Mouse (Mus musculus): ENCODE measurements at regions not wholly inside any gene's neighbourhood (a gene's known extent, or its start where the extent isn't known, plus 50 kb on each side); places are given as distances from the start of the nearest gene placed in this dataset.

GRCm38 (mm10) chr13:48383580-48384445 is 122.8 kb downstream of the Id4 start:
- no peaks in the 10 kb centered on the region for H3K36me3 ChIP-seq
- H3K4me3 ChIP-seq = no peak overlapping the region
- 78% methylated on average over 13 of the region's 13 CpGs for WGBS
- peaks cover 20% of the 10 kb centered on the region for H3K4me1 ChIP-seq
- DNase-seq (ENCODE audit: low spot score) = no peak
- H3K9me3 ChIP-seq (replicated peaks) = no peaks in the 10 kb centered on the region
- no peaks in the 10 kb centered on the region for H3K27me3 ChIP-seq (ENCODE audit: low read depth, poor library complexity, severe bottlenecking)
- H3K27ac ChIP-seq = no peak overlapping the region

- Histone ChIP-seq H3K4me1 (peaks cover 20% of the 10 kb centered on the region), H3K27me3 (ENCODE audit: low read depth, poor library complexity, severe bottlenecking) (no peaks in the 10 kb centered on the region), H3K36me3 (no peaks in the 10 kb centered on the region), H3K9me3 (replicated peaks) (no peaks in the 10 kb centered on the region), H3K4me3 (no peak overlapping the region), H3K27ac (no peak overlapping the region)
- 72% methylated on average over 11 of the region's 11 CpGs for WGBS
- no peak for DNase-seq (ENCODE audit: low spot score)
Measured at GRCm38 (mm10) chr13:48384901-48385300, 123.9 kb downstream of the Id4 start.

- no peaks in the 10 kb centered on the region for H3K4me1 ChIP-seq
- no peak for DNase-seq (ENCODE audit: low spot score)
Measured at GRCm38 (mm10) chr13:48391126-48391525, 122.1 kb downstream of the Zfp169 start.

DNA sequence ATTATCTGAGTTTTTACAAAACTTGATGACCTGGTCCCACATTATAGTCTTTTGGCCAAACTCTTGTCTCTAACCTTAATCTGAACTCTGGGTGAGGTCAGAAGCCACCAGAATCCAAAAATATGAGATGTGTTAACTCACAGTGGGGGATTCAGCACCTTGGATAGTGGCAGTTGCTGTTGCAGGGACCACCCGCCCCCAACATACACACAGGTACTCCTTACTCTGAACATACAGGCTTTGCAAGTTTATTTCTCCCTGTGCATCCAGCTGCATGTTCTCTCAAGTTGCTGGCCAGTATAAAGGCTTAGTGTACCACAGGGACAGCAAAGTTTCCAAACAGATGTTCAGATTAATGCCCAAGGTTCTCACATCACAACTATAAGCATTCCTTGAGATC is 115.5 kb downstream of the Zfp169 start:
- Histone ChIP-seq H3K4me3 (no peak overlapping the region), H3K27ac (no peak overlapping the region), H3K9me3 (replicated peaks) (no peaks in the 10 kb centered on the region), H3K27me3 (ENCODE audit: low read depth, poor library complexity, severe bottlenecking) (no peaks in the 10 kb centered on the region), H3K4me1 (no peaks in the 10 kb centered on the region), H3K36me3 (no peaks in the 10 kb centered on the region)
- 16% methylated on average over 1 of the region's 1 CpGs for WGBS
- DNase-seq (ENCODE audit: low spot score) = peak; percentile 58

More at GRCm38 (mm10) chr13:48391126-48391525, 122.1 kb downstream of the Zfp169 start:
- Histone ChIP-seq H3K27me3 (ENCODE audit: low read depth, poor library complexity, severe bottlenecking) (no peaks in the 10 kb centered on the region), H3K9me3 (replicated peaks) (no peaks in the 10 kb centered on the region), H3K27ac (no peak overlapping the region), H3K36me3 (no peaks in the 10 kb centered on the region), H3K4me3 (no peak overlapping the region)
- 85% methylated on average over 11 of the region's 11 CpGs for WGBS

DNA sequence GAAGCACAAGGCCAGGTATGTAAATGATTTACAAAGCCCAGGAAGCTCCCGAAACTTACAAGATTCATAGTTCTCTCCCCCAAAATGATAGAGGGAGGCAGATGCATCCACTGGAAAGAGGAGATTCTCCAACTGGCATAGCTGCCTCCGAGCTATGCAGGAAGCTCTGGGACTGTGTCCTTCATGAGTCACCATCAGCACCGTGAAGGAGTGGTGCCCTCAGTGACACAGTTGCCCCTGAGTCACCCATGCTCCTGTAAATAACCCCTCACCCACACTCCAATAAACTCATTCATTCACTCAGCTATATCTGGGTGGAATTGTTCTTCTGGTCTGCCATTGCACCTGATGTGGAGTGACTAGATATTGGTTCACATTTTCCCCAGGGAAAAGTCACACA is 114.6 kb downstream of the Zfp169 start:
- no peaks in the 10 kb centered on the region for H3K36me3 ChIP-seq
- no peak for DNase-seq (ENCODE audit: low spot score)
- H3K9me3 ChIP-seq (replicated peaks) = no peaks in the 10 kb centered on the region
- no peak overlapping the region for H3K4me3 ChIP-seq
- no peaks in the 10 kb centered on the region for H3K4me1 ChIP-seq
- no peaks in the 10 kb centered on the region for H3K27me3 ChIP-seq (ENCODE audit: low read depth, poor library complexity, severe bottlenecking)
- 91% methylated on average over 3 of the region's 3 CpGs for WGBS
- no peak overlapping the region for H3K27ac ChIP-seq

- Histone ChIP-seq H3K4me1 (0 out of 2 replicates have a peak, but pooled peaks cover 3% of the 10 kb centered on the region), H3K36me3 (no peaks in the 10 kb centered on the region), H3K9me3 (replicated peaks) (no peaks in the 10 kb centered on the region), H3K4me3 (no peak overlapping the region), H3K27me3 (ENCODE audit: low read depth, poor library complexity, severe bottlenecking) (no peaks in the 10 kb centered on the region), H3K27ac (no peak overlapping the region)
- 28% methylated on average over 5 of the region's 5 CpGs for WGBS
- DNase-seq (ENCODE audit: low spot score) = no peak
Measured at GRCm38 (mm10) chr13:48402316-48402715, 110.9 kb downstream of the Zfp169 start.

GRCm38 (mm10) chr13:48422438-48423329 is 90.6 kb downstream of the Zfp169 start:
- Histone ChIP-seq H3K27me3 (ENCODE audit: low read depth, poor library complexity, severe bottlenecking) (no peaks in the 10 kb centered on the region), H3K36me3 (no peaks in the 10 kb centered on the region), H3K9me3 (replicated peaks) (no peaks in the 10 kb centered on the region), H3K27ac (no peak overlapping the region), H3K4me3 (no peak overlapping the region), H3K4me1 (peaks cover 4% of the 10 kb centered on the region; the same call in 1 of the 2 replicates)
- DNase-seq (ENCODE audit: low spot score) = no peak
- WGBS = 64% methylated on average over 9 of the region's 9 CpGs

- H3K4me3 ChIP-seq = no peak overlapping the region
- peaks cover 4% of the 10 kb centered on the region; the same call in 1 of the 2 replicates for H3K4me1 ChIP-seq
- H3K27me3 ChIP-seq (ENCODE audit: low read depth, poor library complexity, severe bottlenecking) = no peaks in the 10 kb centered on the region
- no peak overlapping the region for H3K27ac ChIP-seq
- DNase-seq (ENCODE audit: low spot score) = no peak
- H3K36me3 ChIP-seq = no peaks in the 10 kb centered on the region
- no peaks in the 10 kb centered on the region for H3K9me3 ChIP-seq (replicated peaks)
- WGBS = 72% methylated on average over 5 of the region's 5 CpGs
Measured at GRCm38 (mm10) chr13:48426816-48427215, 86.4 kb downstream of the Zfp169 start.

GRCm38 (mm10) chr13:48436659-48437345 is 76.4 kb downstream of the Zfp169 start:
- no peak for DNase-seq (ENCODE audit: low spot score)
- H3K27ac ChIP-seq = no peak overlapping the region
- 76% methylated on average over 14 of the region's 14 CpGs for WGBS
- H3K36me3 ChIP-seq = no peaks in the 10 kb centered on the region
- peaks cover 6% of the 10 kb centered on the region; the same call in 1 of the 2 replicates for H3K4me1 ChIP-seq
- H3K9me3 ChIP-seq (replicated peaks) = no peaks in the 10 kb centered on the region
- H3K27me3 ChIP-seq (ENCODE audit: low read depth, poor library complexity, severe bottlenecking) = no peaks in the 10 kb centered on the region
- no peak overlapping the region for H3K4me3 ChIP-seq
